Mouse (Mus musculus) heart, embryonic 15.5 days (tissue): ENCODE measurements around the gene Nav2. TPM values are rescaled to one million over a fixed set of nuclear protein-coding genes. Genes with fewer than 3 reads are reported as not detected.

Experiments used
- ATAC-seq: fragments of 200-750 bp; cut with Nextera tagmentation; replicated peaks from 2 replicates; pipeline ENCODE4 v1.8.0; 2017; ENCODE audit warnings: low read depth, moderate TSS enrichment; ENCODE audit not compliant: insufficient number of reproducible peaks, insufficient read depth, low FRiP score
- H3K27ac ChIP-seq: fragments of 300-500 bp; sonication (generic); 2 replicates; pipeline ENCODE4 v1.5.1; 2015; ENCODE audit warnings: mild to moderate bottlenecking, inconsistent platforms
- H3K27me3 ChIP-seq: fragments of 300-500 bp; sonication (generic); 2 replicates; pipeline ENCODE4 v1.6.1; 2015; ENCODE audit warnings: inconsistent platforms
- H3K36me3 ChIP-seq: fragments of 300-500 bp; sonication (generic); 2 replicates; pipeline ENCODE4 v1.6.1; 2015; ENCODE audit warnings: mild to moderate bottlenecking, inconsistent platforms
- H3K4me1 ChIP-seq: fragments of 300-500 bp; sonication (generic); replicated peaks from 2 replicates; pipeline ENCODE4 v1.6.1; 2015; ENCODE audit warnings: inconsistent platforms
- H3K4me2 ChIP-seq: fragments of 300-500 bp; sonication (generic); 2 replicates; pipeline ENCODE4 v1.6.1; 2015; ENCODE audit warnings: inconsistent platforms, mild to moderate bottlenecking, moderate library complexity
- H3K4me3 ChIP-seq: fragments of 300-500 bp; sonication (generic); 2 replicates; pipeline ENCODE4 v1.5.1; 2015; ENCODE audit warnings: mild to moderate bottlenecking, inconsistent platforms
- H3K9ac ChIP-seq: fragments of 300-500 bp; sonication (generic); 2 replicates; pipeline ENCODE4 v1.6.1; 2015; ENCODE audit warnings: mild to moderate bottlenecking, inconsistent platforms
- H3K9me3 ChIP-seq: fragments of 300-500 bp; sonication (generic); replicated peaks from 2 replicates; pipeline ENCODE4 v1.6.1; 2016; ENCODE audit warnings: inconsistent platforms
- WGBS: fragments of 180-500 bp; shearing (Covaris S2); methylation state at CpG from one replicate; pipeline ENCODE4 v1.1.7; 2015; ENCODE audit warnings: mixed read lengths; 5-methylcytosine and 5-hydroxymethylcytosine counted together
- polyA plus RNA-seq: library from polyadenylated mRNA; unstranded; fragments of >200 nt; fragmentation: Nextera tagmentation; extraction: Ambion mirVana; gene quantifications from 2 replicates; pipeline ENCODE4 v1.2.1, GENCODE M21; 2015

The Nav2 gene
- polyA plus RNA-seq, 1 experiment from 2014 or later, result 30.7 TPM

DNA sequence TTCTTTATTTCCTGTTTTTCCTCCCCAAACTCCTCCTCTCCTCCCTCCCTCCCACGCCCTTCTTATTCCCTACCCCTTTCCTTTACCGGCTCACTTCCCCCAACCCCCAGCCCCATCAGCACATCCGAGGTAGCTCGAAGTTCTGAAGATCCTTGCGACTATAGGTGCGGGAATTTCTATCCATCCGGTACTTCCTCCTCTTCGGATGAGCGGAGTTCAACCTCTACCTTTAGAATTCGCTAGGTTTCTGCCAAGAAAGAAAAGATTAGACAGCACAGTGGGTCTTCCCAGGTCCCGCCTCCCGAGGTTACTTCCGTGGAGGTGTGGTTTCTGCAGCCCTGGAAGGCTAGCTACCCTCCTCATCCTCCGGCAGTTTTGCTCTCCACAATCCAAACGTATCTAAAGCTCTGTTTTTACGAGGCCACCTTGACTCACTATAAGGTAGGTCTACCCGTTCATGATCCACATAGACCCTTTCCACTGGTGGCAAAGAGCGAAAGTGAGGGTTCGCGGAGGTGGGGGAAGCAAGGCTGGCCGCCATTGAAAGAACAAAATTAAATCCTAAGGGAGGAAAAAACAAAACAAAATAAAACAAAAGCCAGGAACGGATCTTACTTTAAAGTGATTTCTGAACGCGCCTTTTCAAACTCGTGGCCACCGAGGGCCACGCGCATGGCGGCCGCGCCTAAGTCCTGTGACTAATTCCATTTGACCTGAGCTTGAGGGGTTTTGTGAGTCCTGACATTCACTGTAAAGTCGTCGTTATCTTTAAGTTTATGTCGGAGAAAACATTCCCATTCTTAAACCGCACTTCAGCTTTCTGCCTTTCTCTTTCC, 730.6 kb downstream of the Nav2 start:
- Histone ChIP-seq H3K4me2 (peak overlapping the region; percentile 33), H3K4me3 (peak overlapping the region; percentile 24), H3K27me3 (peaks cover 87% of the 10 kb centered on the region), H3K4me1 (peaks cover 20% of the 10 kb centered on the region), H3K36me3 (no peaks in the 10 kb centered on the region), H3K9ac (no peak overlapping the region), H3K9me3 (no peaks in the 10 kb centered on the region), H3K27ac (no peak overlapping the region)
- WGBS, result 4% methylated on average over 35 of the region's 35 CpGs
- ATAC-seq, result no peak

DNA sequence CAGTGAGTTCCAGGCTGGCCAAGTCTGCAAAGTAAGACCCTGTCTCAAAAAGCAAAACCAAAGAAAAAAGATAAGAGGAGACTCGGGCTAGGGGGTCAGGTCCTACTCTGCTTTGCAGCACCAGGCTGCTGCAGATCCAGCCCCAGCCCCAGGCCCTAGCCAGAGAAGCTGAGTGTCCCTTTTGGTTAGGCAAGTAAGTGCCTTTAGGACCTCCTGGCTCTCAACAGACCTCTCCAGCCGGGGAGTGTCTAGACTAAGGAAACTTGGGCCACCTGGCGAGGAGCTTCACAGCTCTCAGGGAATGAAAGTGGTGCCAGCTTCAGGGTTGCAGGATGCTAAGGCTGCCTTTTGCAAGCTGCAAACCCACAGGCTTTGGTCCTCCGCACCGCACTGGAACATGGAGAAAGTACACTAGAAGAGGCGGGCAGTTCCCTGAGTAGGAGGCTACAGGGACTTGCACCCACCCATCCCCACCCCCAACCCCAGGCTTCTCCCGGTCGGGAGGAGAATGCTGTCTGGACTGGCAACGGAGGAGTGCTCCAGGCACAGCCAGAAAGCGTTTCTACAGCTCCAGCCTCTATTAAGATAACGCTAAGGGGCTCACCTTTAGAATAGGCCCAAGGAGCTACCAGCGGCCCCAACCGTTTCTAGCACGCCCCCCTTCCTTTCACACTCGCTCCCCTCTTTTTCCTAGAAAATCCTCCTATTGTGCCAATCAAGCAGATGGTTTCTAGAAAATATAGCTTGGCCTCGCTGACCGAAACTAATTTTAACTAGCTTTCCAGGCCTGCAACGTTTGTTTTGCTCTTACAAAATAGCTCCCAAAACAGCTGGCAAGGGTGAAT, 731.6 kb downstream of the Nav2 start:
- Histone ChIP-seq H3K4me3 (no peak overlapping the region), H3K4me1 (peaks cover 10% of the 10 kb centered on the region), H3K36me3 (no peaks in the 10 kb centered on the region), H3K9ac (no peak overlapping the region), H3K27me3 (peaks cover 78% of the 10 kb centered on the region), H3K4me2 (no peak overlapping the region), H3K27ac (no peak overlapping the region), H3K9me3 (no peaks in the 10 kb centered on the region)
- ATAC-seq, result no peak
- WGBS, result 25% methylated on average over 18 of the region's 18 CpGs

- H3K4me2 ChIP-seq, result no peak overlapping the region
- no peaks in the 10 kb centered on the region for H3K9me3 ChIP-seq
- no peaks in the 10 kb centered on the region for H3K36me3 ChIP-seq
- no peak overlapping the region for H3K9ac ChIP-seq
- peaks cover 71% of the 10 kb centered on the region for H3K27me3 ChIP-seq
- ATAC-seq, result no peak
- WGBS, result 30% methylated on average over 3 of the region's 3 CpGs
- no peak overlapping the region for H3K4me3 ChIP-seq
- no peak overlapping the region for H3K27ac ChIP-seq
- peaks cover 9% of the 10 kb centered on the region for H3K4me1 ChIP-seq
These were observed 732.3 kb downstream of the Nav2 start for GRCm38 (mm10) chr7:49640709-49641305.

Other genes with a start within 250 kb of the Nav2 start
- 29.0 and 31.2 TPM in 2 replicates for gene Zdhhc13, start 119.7 kb upstream of the Nav2 start, polyA plus RNA-seq
- 1,541 and 1,964 TPM in 2 replicates for gene Csrp3, start 60.7 kb upstream of the Nav2 start, polyA plus RNA-seq
- 15.6 and 18.9 TPM in 2 replicates for gene E2f8, start 27.1 kb upstream of the Nav2 start, polyA plus RNA-seq